Mouse (Mus musculus): ENCODE measurements around the gene Il17rb. TPM values are rescaled to one million over a fixed set of nuclear protein-coding genes. Genes with fewer than 3 reads are reported as not detected.
A peak's percentile ranks its signal among the peaks of the same experiment; 100 is the strongest.

Il17rb gene
- polyA plus RNA-seq, 1 experiment from 2014 or later: 0.96 TPM

DNA sequence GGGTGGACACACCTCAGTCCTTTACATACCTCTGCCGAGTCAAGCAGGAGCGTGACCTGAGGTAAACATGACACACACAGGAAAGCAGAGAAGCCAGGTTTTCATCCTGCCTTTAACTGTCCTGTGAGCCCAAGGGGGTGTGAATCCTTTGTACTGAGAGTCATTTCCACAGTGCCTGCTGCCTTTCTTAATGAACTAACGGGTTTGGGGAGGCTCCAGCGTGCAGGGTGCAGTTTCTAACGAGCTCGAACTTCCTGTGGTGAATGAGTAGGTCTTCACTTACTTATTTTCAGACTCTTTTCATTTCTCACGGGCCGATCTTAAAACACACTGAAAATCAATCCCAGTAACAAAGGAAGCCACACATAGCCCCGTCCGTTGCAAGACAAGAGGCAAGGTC is 5.8 kb upstream of the Il17rb start:
- Histone ChIP-seq H3K4me1 (no peaks in the 10 kb centered on the region), H3K36me3 (no peaks in the 10 kb centered on the region), H3K4me2 (no peak overlapping the region), H3K27ac (no peak overlapping the region), H3K9me3 (no peaks in the 10 kb centered on the region), H3K4me3 (replicated peaks) (no peak overlapping the region), H3K9ac (no peak overlapping the region), H3K27me3 (replicated peaks) (0 out of 2 replicates have a peak, but pooled peaks cover 3% of the 10 kb centered on the region)
- no peak for ATAC-seq (ENCODE audit: insufficient read depth, low FRiP score, low read depth)
- 59% methylated on average over 10 of the region's 10 CpGs for WGBS

DNA sequence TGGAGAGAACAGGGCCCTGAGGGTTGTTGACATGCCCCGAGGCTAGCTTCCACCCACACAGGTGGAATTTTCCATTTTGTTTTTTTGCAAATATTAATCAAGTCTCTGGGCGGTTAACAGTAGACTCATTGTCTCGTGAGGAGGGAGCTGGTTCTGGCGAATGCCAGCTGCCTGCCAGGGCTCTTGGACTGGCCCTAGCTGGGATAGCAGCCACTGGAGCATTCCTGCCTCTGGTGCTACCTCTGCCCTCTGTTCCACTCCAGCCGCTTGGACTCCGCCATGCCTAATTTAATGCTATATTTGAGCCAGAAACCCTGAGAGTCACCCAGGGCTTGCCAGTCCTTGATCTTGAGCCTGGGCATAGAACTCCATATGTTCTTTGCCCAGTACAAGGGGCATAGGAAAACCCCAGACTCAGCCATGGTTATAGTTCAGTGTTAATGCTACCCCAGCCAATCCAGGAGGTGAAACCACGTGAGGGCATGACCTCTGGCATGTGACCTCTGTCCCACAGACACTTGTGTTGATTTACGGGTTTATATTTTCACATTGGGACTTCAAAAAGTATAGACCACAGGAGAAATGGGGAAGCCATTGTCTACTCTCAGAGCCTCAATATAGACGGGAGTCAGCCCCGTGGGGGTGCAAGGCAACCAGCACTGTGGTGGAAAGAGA is 3.3 kb upstream of the Il17rb start:
- H3K27me3 ChIP-seq (replicated peaks): peaks cover 12% of the 10 kb centered on the region; the same call in 1 of the 2 replicates
- no peak overlapping the region for H3K4me3 ChIP-seq (replicated peaks)
- 69% methylated on average over 10 of the region's 10 CpGs for WGBS
- no peak overlapping the region for H3K27ac ChIP-seq
- peaks cover 9% of the 10 kb centered on the region for H3K4me1 ChIP-seq
- no peaks in the 10 kb centered on the region for H3K36me3 ChIP-seq
- H3K9me3 ChIP-seq: no peaks in the 10 kb centered on the region
- 0 out of 2 replicates have a peak, but pooled peaks have one; percentile 15 for ATAC-seq (ENCODE audit: insufficient read depth, low FRiP score, low read depth)
- H3K9ac ChIP-seq: no peak overlapping the region
- no peak overlapping the region for H3K4me2 ChIP-seq

- WGBS: 65% methylated on average over 10 of the region's 10 CpGs
- Histone ChIP-seq H3K27me3 (replicated peaks) (peaks cover 12% of the 10 kb centered on the region; the same call in 1 of the 2 replicates), H3K9ac (no peak overlapping the region), H3K4me2 (peak overlapping the region; percentile 1; the same call in 1 of the 2 replicates), H3K27ac (0 out of 2 replicates have a peak overlapping the region, but pooled peaks have one; percentile 10), H3K36me3 (no peaks in the 10 kb centered on the region), H3K4me3 (replicated peaks) (no peak overlapping the region), H3K4me1 (peaks cover 9% of the 10 kb centered on the region), H3K9me3 (no peaks in the 10 kb centered on the region)
- ATAC-seq (ENCODE audit: insufficient read depth, low FRiP score, low read depth): no peak
These were observed 1.3 kb upstream of the Il17rb start for GRCm38 (mm10) chr14:30009864-30010560.

DNA sequence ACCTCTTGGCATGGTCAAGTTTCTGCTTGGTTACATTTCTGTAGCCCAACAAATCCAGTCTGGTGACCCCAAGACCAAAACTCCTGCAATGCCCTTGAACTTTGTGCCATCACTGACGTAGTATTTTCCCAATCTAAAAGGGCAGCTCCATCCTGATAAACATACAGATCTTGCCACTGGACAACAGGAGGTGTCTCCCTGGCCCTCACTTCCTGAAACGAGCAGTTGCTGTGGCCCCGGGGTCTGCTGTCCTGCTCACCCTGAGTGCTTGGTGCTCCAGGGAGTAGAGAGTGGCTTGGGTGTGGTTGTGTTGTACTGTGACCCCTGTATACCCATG is 9.3 kb downstream of the Il17rb start:
- no peak overlapping the region for H3K9ac ChIP-seq
- H3K9me3 ChIP-seq: no peaks in the 10 kb centered on the region
- WGBS: 68% methylated on average over 3 of the region's 3 CpGs
- no peak overlapping the region for H3K4me2 ChIP-seq
- H3K4me3 ChIP-seq (replicated peaks): no peak overlapping the region
- no peaks in the 10 kb centered on the region for H3K4me1 ChIP-seq
- no peaks in the 10 kb centered on the region for H3K27me3 ChIP-seq (replicated peaks)
- ATAC-seq (ENCODE audit: insufficient read depth, low FRiP score, low read depth): no peak
- peaks cover 11% of the 10 kb centered on the region for H3K36me3 ChIP-seq
- H3K27ac ChIP-seq: no peak overlapping the region

GRCm38 (mm10) chr14:29998747-29999474 is 9.8 kb downstream of the Il17rb start:
- peaks cover 15% of the 10 kb centered on the region for H3K36me3 ChIP-seq
- no peaks in the 10 kb centered on the region for H3K4me1 ChIP-seq
- no peak overlapping the region for H3K4me3 ChIP-seq (replicated peaks)
- no peak overlapping the region for H3K27ac ChIP-seq
- no peak overlapping the region for H3K4me2 ChIP-seq
- WGBS: 75% methylated on average over 13 of the region's 13 CpGs
- H3K9ac ChIP-seq: no peak overlapping the region
- no peaks in the 10 kb centered on the region for H3K9me3 ChIP-seq
- ATAC-seq (ENCODE audit: insufficient read depth, low FRiP score, low read depth): no peak
- no peaks in the 10 kb centered on the region for H3K27me3 ChIP-seq (replicated peaks)

DNA sequence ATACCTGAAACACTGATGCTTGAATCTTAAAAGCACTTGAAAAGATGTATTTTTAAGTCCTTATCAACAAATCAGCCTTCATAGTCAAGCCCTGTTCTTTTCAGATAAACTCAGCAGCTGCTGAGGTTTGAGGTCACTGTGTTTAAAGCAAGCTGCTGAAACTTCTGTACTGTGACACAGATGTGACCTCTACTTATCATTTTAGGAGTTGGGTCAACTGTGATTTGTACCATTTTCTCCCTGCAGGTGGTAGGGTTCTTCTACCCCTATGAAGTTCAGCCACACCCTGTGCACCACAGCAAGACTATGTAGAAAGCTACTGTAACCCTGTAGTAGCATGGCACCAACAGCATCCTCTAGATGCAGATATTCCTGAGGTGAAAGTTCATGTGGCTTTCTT is 11.4 kb downstream of the Il17rb start:
- H3K36me3 ChIP-seq: peaks cover 29% of the 10 kb centered on the region
- no peaks in the 10 kb centered on the region for H3K9me3 ChIP-seq
- no peak for ATAC-seq (ENCODE audit: insufficient read depth, low FRiP score, low read depth)
- H3K4me2 ChIP-seq: no peak overlapping the region
- no peak overlapping the region for H3K4me3 ChIP-seq (replicated peaks)
- no peak overlapping the region for H3K27ac ChIP-seq
- H3K9ac ChIP-seq: no peak overlapping the region
- H3K27me3 ChIP-seq (replicated peaks): no peaks in the 10 kb centered on the region
- no peaks in the 10 kb centered on the region for H3K4me1 ChIP-seq

DNA sequence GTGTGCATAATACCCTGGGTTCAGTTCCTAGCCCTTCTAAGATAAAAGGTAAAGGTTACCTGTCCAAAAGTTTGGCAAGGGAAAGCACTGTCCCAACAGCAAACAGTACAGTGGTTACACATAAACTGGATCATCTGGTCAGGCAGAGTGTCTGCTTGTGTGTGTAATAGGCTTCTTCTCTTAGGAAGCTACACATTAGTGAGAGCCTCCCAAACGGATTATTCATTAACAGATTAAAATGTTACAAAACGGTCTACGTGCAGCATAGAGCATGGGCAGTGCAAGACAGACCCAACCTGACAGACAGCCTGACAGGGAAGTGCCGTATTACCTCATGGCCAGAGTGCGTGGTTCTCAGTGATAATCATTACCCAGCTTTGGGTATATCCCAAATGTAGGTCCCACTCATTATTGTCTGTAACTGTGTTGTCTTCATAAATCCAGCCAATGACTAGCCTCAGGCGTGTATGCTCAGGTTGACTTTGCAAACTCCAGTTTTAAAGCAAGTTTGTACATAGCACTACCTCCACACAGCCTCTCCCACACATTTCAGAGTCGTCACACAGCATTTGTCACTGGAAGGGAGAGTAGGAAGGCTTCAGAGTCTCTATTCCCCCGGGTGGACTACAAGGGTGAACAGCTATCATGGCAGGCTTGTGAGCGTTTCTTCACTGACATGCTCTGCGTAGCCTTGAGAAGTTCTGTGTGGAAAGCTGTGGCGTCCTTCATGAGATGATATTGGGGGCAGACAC is 12.5 kb downstream of the Il17rb start:
- Histone ChIP-seq H3K27me3 (replicated peaks) (no peaks in the 10 kb centered on the region), H3K4me3 (replicated peaks) (no peak overlapping the region), H3K9ac (no peak overlapping the region), H3K4me1 (no peaks in the 10 kb centered on the region), H3K27ac (no peak overlapping the region), H3K4me2 (no peak overlapping the region), H3K9me3 (no peaks in the 10 kb centered on the region), H3K36me3 (peaks cover 39% of the 10 kb centered on the region)
- 84% methylated on average over 11 of the region's 11 CpGs for WGBS
- peak; percentile 87 for ATAC-seq (ENCODE audit: insufficient read depth, low FRiP score, low read depth)

DNA sequence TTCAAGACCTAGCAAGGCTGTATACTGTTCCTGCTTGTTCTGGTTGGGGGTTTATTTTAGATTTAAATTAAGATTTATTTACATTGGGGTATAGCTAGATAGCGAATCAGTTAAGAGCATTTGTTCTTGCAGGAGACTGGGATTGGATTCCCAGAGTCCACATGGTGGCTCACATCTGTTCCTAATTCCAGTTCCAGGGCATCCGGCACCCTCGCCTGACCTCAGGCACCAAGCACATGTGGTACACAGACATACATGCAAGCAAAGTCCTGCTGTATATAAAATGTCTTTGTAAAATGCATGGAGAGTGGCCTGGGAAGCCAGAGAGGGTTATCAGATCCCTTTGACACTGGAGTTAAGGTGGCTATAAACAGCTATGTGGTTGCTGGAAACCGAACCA is 13.7 kb downstream of the Il17rb start:
- no peak overlapping the region for H3K27ac ChIP-seq
- H3K4me3 ChIP-seq (replicated peaks): no peak overlapping the region
- H3K9ac ChIP-seq: no peak overlapping the region
- no peak overlapping the region for H3K4me2 ChIP-seq
- 91% methylated on average over 4 of the region's 4 CpGs for WGBS
- no peak for ATAC-seq (ENCODE audit: insufficient read depth, low FRiP score, low read depth)
- H3K4me1 ChIP-seq: no peaks in the 10 kb centered on the region
- peaks cover 51% of the 10 kb centered on the region for H3K36me3 ChIP-seq
- H3K27me3 ChIP-seq (replicated peaks): no peaks in the 10 kb centered on the region
- no peaks in the 10 kb centered on the region for H3K9me3 ChIP-seq

DNA sequence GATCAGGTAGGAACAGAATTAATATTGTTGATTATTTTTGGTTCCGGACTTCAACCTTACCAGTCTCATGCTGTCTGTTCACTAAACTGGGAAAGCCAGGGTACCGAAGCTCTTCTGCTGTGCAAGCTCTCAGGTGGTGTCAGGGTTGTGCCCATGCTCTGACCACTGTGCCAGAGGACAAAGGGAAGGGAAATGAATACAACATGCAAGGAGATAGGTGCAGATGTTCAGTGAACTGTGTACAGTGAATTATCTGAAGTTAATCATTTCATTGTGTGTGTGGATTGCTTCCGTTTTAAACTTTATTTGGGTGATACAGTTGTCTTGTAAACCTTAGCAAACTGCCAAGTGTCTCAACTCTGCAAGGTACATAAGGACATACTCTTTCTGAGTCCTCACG is 20.4 kb downstream of the Il17rb start:
- Histone ChIP-seq H3K4me3 (replicated peaks) (no peak overlapping the region), H3K4me2 (no peak overlapping the region), H3K27me3 (replicated peaks) (no peaks in the 10 kb centered on the region), H3K9me3 (no peaks in the 10 kb centered on the region), H3K36me3 (peaks cover 93% of the 10 kb centered on the region), H3K4me1 (no peaks in the 10 kb centered on the region), H3K9ac (no peak overlapping the region), H3K27ac (no peak overlapping the region)
- no peak for ATAC-seq (ENCODE audit: insufficient read depth, low FRiP score, low read depth)
- WGBS: 94% methylated on average over 4 of the region's 4 CpGs

DNA sequence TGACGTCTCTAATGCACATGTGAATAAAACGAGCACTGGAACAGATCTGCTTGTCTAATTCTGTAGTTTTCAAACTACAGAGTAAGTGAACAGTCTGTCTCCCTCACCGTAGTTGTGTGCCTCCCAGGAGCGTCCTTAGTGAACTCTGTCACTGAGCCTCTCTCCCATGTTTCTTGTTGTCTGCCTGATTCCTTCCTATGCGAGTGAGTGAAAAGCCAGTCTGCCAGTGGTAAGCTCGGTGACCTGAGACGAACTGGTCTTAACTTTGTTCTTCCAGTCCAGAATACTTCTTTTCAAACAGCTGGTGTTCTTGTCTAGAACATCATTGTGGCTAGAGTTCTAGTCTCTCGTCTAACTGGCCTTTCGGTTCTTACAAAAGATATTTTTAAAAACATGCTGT is 21.0 kb downstream of the Il17rb start:
- H3K4me2 ChIP-seq: no peak overlapping the region
- no peak overlapping the region for H3K9ac ChIP-seq
- H3K27ac ChIP-seq: no peak overlapping the region
- 91% methylated on average over 9 of the region's 9 CpGs for WGBS
- H3K4me3 ChIP-seq (replicated peaks): no peak overlapping the region
- no peaks in the 10 kb centered on the region for H3K27me3 ChIP-seq (replicated peaks)
- H3K36me3 ChIP-seq: peaks cover 88% of the 10 kb centered on the region
- no peaks in the 10 kb centered on the region for H3K4me1 ChIP-seq
- H3K9me3 ChIP-seq: no peaks in the 10 kb centered on the region
- no peak for ATAC-seq (ENCODE audit: insufficient read depth, low FRiP score, low read depth)

- no peaks in the 10 kb centered on the region for H3K4me1 ChIP-seq
- ATAC-seq (ENCODE audit: insufficient read depth, low FRiP score, low read depth): no peak
- peaks cover 88% of the 10 kb centered on the region for H3K36me3 ChIP-seq
- H3K27ac ChIP-seq: no peak overlapping the region
- no peaks in the 10 kb centered on the region for H3K9me3 ChIP-seq
- WGBS: 94% methylated on average over 6 of the region's 6 CpGs
- H3K9ac ChIP-seq: no peak overlapping the region
- H3K4me2 ChIP-seq: no peak overlapping the region
- no peak overlapping the region for H3K4me3 ChIP-seq (replicated peaks)
- H3K27me3 ChIP-seq (replicated peaks): no peaks in the 10 kb centered on the region
These were observed 21.4 kb downstream of the Il17rb start for GRCm38 (mm10) chr14:29987276-29987675.

Measured in stomach, embryonic 15.5 days (tissue).